Mouse (Mus musculus): Measurements from ENCODE around the gene Mdm2. TPM values are rescaled to one million over a fixed set of nuclear protein-coding genes. Genes with fewer than 3 reads are reported as not detected.

Gene Mdm2
- polyA plus RNA-seq, 1 experiment from 2014 or later = 71.1 TPM

DNA sequence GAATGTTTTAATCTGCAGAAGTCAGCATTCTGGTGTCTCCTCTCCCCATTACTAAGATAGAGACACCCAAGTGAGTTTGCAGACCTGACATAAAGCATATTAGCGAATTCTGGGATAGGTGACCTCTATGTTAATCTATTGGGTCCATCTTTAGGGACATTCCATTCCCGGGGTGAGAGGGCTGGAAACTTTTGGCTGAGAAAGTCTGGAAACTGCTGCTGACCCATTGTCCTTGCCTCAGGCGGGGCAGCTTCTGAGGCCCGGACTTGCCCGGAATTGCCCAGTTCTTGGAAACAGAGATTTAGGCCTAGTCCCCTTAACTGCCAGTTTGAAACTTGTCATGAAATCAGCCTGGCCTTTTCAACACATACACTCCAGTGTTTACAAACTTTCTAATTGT is 850 bp upstream of the Mdm2 start:
- no peak for ATAC-seq

DNA sequence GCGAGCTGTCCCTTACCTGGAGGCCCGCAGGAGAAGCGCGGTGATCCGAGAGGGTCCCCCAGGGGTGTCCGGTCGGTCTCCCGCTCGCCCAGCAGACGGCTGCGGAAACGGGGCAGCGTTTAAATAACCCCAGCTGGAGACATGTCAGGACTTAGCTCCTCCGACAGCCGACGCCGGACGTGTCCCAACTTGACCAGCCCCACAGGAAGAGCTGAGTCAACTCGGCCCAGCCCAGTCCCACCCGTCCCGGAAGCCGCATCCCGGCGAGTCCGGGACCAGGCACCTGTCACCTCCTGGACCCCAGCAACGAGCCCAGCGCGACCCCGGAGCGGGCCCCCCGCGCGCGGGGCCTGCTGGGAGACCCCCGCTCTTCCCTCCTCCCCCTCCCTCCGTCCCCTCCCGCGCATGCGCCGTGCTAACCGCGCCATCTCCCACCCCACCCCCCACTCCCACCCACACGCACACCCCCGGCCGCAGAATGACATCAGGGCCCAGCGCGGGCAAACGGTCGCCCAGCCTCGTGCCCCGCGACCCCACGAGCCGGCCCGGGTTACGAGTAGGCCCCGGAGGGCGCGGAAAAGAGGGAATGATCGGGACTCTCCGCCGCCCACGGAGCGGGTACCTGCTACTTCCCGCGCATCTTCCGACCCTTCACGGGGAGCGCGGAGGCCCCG is 491 bp downstream of the Mdm2 start:
- Histone ChIP-seq H3K4me2 (ENCODE audit: low read length) (peak overlapping the region; percentile 91), H3K4me1 (replicated peaks; ENCODE audit: control insufficient read depth, insufficient read depth, low read length) (peaks cover 15% of the 10 kb centered on the region), H3K36me3 (ENCODE audit: control insufficient read depth, insufficient read depth) (0 out of 2 replicates have a peak, but pooled peaks cover 2% of the 10 kb centered on the region), H3K27me3 (replicated peaks; ENCODE audit: control insufficient read depth, insufficient read depth, low read length) (no peaks in the 10 kb centered on the region), H3K4me3 (replicated peaks; ENCODE audit: low read length) (peak overlapping the region; percentile 92), H3K27ac (ENCODE audit: low read length) (peak overlapping the region; percentile 98), H3K9me3 (ENCODE audit: control insufficient read depth, low read length) (no peaks in the 10 kb centered on the region), H3K9ac (replicated peaks; ENCODE audit: low read depth, low read length) (peak overlapping the region; percentile 100)
- peak; percentile 62 for ATAC-seq
- WGBS = under 1% methylated on average over 70 of the region's 71 CpGs

More for the DNA sequence above, 850 bp upstream of the Mdm2 start:
- Histone ChIP-seq H3K36me3 (ENCODE audit: control insufficient read depth, insufficient read depth) (0 out of 2 replicates have a peak, but pooled peaks cover 2% of the 10 kb centered on the region), H3K27ac (ENCODE audit: low read length) (no peak overlapping the region), H3K4me2 (ENCODE audit: low read length) (peak overlapping the region; percentile 54), H3K27me3 (replicated peaks; ENCODE audit: control insufficient read depth, insufficient read depth, low read length) (no peaks in the 10 kb centered on the region), H3K9me3 (ENCODE audit: control insufficient read depth, low read length) (no peaks in the 10 kb centered on the region), H3K4me1 (replicated peaks; ENCODE audit: control insufficient read depth, insufficient read depth, low read length) (peaks cover 15% of the 10 kb centered on the region), H3K9ac (replicated peaks; ENCODE audit: low read depth, low read length) (peak overlapping the region; percentile 100; the same call in 1 of the 2 replicates), H3K4me3 (replicated peaks; ENCODE audit: low read length) (peak overlapping the region; percentile 92)
- 58% methylated on average over 5 of the region's 5 CpGs for WGBS

DNA sequence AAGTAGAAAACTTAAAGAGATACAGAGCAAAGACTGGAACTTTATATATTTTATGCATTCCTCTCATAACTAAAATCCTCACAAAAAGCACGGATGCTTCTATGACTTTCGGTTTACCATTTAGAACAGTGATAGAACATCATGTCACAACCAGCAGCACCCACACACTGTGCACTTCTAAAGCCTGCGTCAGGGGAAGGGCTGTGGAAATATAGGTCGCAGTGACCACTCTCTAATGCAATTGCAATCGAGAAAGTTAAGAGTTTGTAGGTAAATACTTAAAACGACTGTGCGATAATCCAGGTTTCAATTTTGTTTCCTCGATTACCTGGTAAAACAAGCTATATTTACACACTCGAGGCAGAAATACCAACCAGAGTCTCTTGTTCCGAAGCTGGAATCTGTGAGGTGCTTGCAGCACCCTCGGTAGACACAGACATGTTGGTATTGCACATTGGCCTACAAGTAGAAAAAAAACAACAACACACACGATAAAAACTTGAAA is 1.2 kb downstream of the Mdm2 start:
- Histone ChIP-seq H3K4me2 (ENCODE audit: low read length) (peak overlapping the region; percentile 91), H3K9me3 (ENCODE audit: control insufficient read depth, low read length) (no peaks in the 10 kb centered on the region), H3K36me3 (ENCODE audit: control insufficient read depth, insufficient read depth) (peaks cover 3% of the 10 kb centered on the region; the same call in 1 of the 2 replicates), H3K27ac (ENCODE audit: low read length) (no peak overlapping the region), H3K9ac (replicated peaks; ENCODE audit: low read depth, low read length) (peak overlapping the region; percentile 100), H3K4me1 (replicated peaks; ENCODE audit: control insufficient read depth, insufficient read depth, low read length) (peaks cover 15% of the 10 kb centered on the region), H3K4me3 (replicated peaks; ENCODE audit: low read length) (peak overlapping the region; percentile 92), H3K27me3 (replicated peaks; ENCODE audit: control insufficient read depth, insufficient read depth, low read length) (no peaks in the 10 kb centered on the region)
- ATAC-seq = no peak
- WGBS = 51% methylated on average over 12 of the region's 12 CpGs

DNA sequence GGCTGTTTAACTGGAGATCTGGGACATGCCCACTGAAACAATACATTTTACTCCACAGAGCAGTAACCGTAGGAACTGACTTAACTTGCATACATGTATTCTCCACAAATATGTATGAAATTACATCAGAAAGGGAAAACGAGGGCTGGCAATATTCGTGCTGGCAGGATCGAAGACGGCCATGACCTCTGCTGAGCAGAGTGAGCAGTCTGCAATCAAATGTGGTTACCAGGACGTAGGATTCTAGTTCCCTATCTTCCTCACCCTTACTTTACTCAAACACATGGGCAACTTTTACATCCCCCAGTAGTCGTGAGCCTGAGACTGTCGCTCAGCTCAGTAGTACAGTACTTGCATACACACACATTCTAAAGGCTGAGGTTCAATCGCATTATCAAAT is 1.7 kb downstream of the Mdm2 start:
- Histone ChIP-seq H3K4me2 (ENCODE audit: low read length) (peak overlapping the region; percentile 91), H3K4me3 (replicated peaks; ENCODE audit: low read length) (0 out of 2 replicates have a peak overlapping the region, but pooled peaks have one; percentile 14), H3K27me3 (replicated peaks; ENCODE audit: control insufficient read depth, insufficient read depth, low read length) (no peaks in the 10 kb centered on the region), H3K27ac (ENCODE audit: low read length) (no peak overlapping the region), H3K9me3 (ENCODE audit: control insufficient read depth, low read length) (no peaks in the 10 kb centered on the region), H3K4me1 (replicated peaks; ENCODE audit: control insufficient read depth, insufficient read depth, low read length) (peaks cover 15% of the 10 kb centered on the region), H3K9ac (replicated peaks; ENCODE audit: low read depth, low read length) (no peak overlapping the region), H3K36me3 (ENCODE audit: control insufficient read depth, insufficient read depth) (peaks cover 5% of the 10 kb centered on the region; the same call in 1 of the 2 replicates)
- ATAC-seq = no peak
- WGBS = 86% methylated on average over 9 of the region's 9 CpGs

DNA sequence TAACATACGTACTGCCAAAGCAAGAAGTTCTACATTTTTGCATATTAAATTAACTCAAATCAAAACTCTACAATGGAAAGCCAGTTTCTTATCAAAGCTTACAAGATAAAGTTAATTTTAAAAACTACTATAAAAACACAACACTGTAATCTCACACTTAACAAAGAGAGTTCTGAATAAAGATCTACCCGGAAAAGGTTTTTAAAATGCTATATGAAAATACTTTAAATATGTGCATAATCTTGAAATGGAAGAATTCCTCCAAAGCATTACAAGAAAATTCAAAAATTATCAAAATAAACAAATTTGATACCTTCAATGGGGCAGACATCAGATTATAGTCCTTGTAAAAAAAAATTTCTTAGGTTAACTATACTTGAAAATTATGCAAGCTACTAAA is 2.2 kb downstream of the Mdm2 start:
- Histone ChIP-seq H3K9me3 (ENCODE audit: control insufficient read depth, low read length) (no peaks in the 10 kb centered on the region), H3K9ac (replicated peaks; ENCODE audit: low read depth, low read length) (no peak overlapping the region), H3K36me3 (ENCODE audit: control insufficient read depth, insufficient read depth) (peaks cover 7% of the 10 kb centered on the region; the same call in 1 of the 2 replicates), H3K4me3 (replicated peaks; ENCODE audit: low read length) (no peak overlapping the region), H3K27ac (ENCODE audit: low read length) (no peak overlapping the region), H3K27me3 (replicated peaks; ENCODE audit: control insufficient read depth, insufficient read depth, low read length) (no peaks in the 10 kb centered on the region), H3K4me2 (ENCODE audit: low read length) (no peak overlapping the region), H3K4me1 (replicated peaks; ENCODE audit: control insufficient read depth, insufficient read depth, low read length) (peaks cover 15% of the 10 kb centered on the region)
- no peak for ATAC-seq
- 97% methylated on average over 2 of the region's 2 CpGs for WGBS

DNA sequence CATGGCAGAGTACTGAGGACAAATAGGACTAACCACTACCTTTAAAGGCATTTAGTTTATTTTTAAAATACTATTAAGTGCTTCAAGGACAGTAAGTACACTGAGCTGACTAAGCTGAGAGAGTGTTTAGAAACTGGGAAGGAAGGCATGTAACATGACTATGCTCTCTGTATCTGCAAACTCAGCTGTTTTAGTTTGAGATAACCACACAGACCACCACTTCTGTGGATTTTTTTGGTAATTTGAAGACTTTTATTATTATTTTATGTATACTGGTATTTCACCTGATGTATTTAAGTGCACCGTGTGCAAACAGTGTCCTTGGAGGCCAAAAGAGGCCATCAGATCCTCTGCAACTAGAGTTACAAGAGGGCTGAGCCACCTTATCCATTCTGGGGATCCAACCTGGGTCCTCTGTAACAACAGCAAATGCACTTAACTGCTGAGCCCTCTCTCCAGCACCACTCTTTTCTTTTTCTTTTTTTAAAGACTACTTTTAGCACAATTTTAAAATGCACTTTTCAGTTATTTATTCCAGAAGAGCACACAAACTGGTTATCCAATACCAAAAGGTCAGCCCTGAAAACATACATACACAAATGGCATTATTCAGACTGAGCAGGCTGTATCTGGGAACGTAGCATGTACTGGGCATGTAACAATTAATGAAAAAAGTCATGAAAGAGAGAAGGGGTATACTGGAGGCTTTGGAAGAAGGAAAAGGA is 3.3 kb downstream of the Mdm2 start:
- H3K27ac ChIP-seq (ENCODE audit: low read length) = no peak overlapping the region
- ATAC-seq = no peak
- H3K4me1 ChIP-seq (replicated peaks; ENCODE audit: control insufficient read depth, insufficient read depth, low read length) = peaks cover 15% of the 10 kb centered on the region
- 89% methylated on average over 2 of the region's 2 CpGs for WGBS
- no peak overlapping the region for H3K9ac ChIP-seq (replicated peaks; ENCODE audit: low read depth, low read length)
- no peaks in the 10 kb centered on the region for H3K9me3 ChIP-seq (ENCODE audit: control insufficient read depth, low read length)
- no peak overlapping the region for H3K4me3 ChIP-seq (replicated peaks; ENCODE audit: low read length)
- H3K27me3 ChIP-seq (replicated peaks; ENCODE audit: control insufficient read depth, insufficient read depth, low read length) = no peaks in the 10 kb centered on the region
- no peak overlapping the region for H3K4me2 ChIP-seq (ENCODE audit: low read length)
- H3K36me3 ChIP-seq (ENCODE audit: control insufficient read depth, insufficient read depth) = peaks cover 14% of the 10 kb centered on the region; the same call in 1 of the 2 replicates

DNA sequence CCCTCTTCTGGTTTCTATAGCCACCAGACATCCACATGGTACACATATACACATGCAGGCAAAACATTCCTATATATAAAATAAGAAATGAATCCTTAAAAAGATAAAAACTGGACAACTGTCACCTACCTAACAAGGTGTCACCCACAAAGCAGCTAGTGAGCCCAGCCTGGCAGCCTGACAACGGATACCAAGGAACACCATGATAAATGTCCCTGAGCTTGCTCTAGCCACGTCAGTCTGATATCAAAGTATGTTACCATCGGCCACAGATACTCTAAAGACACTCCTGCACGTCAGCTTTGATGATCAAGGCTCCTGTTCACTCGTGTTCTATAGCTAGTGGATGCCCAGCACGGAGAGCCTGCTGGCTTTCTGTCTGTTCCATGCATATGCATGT is 4.1 kb downstream of the Mdm2 start:
- Histone ChIP-seq H3K9ac (replicated peaks; ENCODE audit: low read depth, low read length) (no peak overlapping the region), H3K4me3 (replicated peaks; ENCODE audit: low read length) (no peak overlapping the region), H3K27me3 (replicated peaks; ENCODE audit: control insufficient read depth, insufficient read depth, low read length) (no peaks in the 10 kb centered on the region), H3K4me1 (replicated peaks; ENCODE audit: control insufficient read depth, insufficient read depth, low read length) (peaks cover 14% of the 10 kb centered on the region), H3K27ac (ENCODE audit: low read length) (no peak overlapping the region), H3K36me3 (ENCODE audit: control insufficient read depth, insufficient read depth) (peaks cover 20% of the 10 kb centered on the region), H3K9me3 (ENCODE audit: control insufficient read depth, low read length) (no peaks in the 10 kb centered on the region), H3K4me2 (ENCODE audit: low read length) (no peak overlapping the region)
- WGBS = 88% methylated on average over 6 of the region's 6 CpGs
- no peak for ATAC-seq

DNA sequence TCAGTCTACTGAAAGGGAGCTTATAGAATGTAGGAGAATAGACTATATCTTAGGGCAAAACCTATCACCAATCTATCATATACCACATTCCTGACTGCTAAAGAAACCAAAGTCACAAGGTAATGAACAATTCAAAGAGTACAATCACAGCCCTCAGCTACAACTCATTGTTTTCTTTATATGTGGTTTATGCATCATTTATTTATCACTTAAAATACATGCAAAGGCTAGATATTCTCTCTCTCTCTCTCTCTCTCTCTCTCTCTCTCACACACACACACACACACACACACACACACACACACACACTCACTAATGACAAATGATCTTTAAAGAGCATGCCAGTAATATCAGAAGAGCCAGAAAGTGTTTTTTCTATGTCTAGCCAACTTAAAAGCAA is 4.8 kb downstream of the Mdm2 start:
- no peak for ATAC-seq
- Histone ChIP-seq H3K9me3 (ENCODE audit: control insufficient read depth, low read length) (no peaks in the 10 kb centered on the region), H3K9ac (replicated peaks; ENCODE audit: low read depth, low read length) (no peak overlapping the region), H3K4me3 (replicated peaks; ENCODE audit: low read length) (no peak overlapping the region), H3K4me2 (ENCODE audit: low read length) (no peak overlapping the region), H3K4me1 (replicated peaks; ENCODE audit: control insufficient read depth, insufficient read depth, low read length) (peaks cover 10% of the 10 kb centered on the region), H3K27ac (ENCODE audit: low read length) (no peak overlapping the region), H3K36me3 (ENCODE audit: control insufficient read depth, insufficient read depth) (peaks cover 20% of the 10 kb centered on the region), H3K27me3 (replicated peaks; ENCODE audit: control insufficient read depth, insufficient read depth, low read length) (no peaks in the 10 kb centered on the region)

DNA sequence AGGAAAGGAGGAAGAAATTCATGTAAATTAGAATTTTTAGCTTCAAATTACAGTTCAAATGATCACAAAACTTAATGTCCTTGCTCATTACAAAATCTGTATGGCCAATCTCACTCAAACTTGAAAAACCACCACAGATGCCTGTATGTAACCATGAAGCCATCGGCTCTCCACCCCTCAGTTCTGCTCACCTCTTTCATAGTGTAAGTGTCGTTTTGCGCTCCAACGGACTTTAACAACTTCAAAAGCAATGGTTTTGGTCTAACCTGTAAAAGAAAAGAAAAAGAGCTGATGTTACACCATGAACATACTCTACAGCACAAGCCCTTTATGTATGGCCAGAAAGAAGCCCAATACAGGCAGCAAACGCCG is 5.6 kb downstream of the Mdm2 start:
- Histone ChIP-seq H3K27ac (ENCODE audit: low read length) (no peak overlapping the region), H3K4me3 (replicated peaks; ENCODE audit: low read length) (no peak overlapping the region), H3K27me3 (replicated peaks; ENCODE audit: control insufficient read depth, insufficient read depth, low read length) (no peaks in the 10 kb centered on the region), H3K4me1 (replicated peaks; ENCODE audit: control insufficient read depth, insufficient read depth, low read length) (peaks cover 10% of the 10 kb centered on the region), H3K9ac (replicated peaks; ENCODE audit: low read depth, low read length) (no peak overlapping the region), H3K9me3 (ENCODE audit: control insufficient read depth, low read length) (no peaks in the 10 kb centered on the region), H3K4me2 (ENCODE audit: low read length) (no peak overlapping the region), H3K36me3 (ENCODE audit: control insufficient read depth, insufficient read depth) (peaks cover 24% of the 10 kb centered on the region)
- WGBS = 88% methylated on average over 6 of the region's 6 CpGs
- ATAC-seq = no peak
